Mouse (Mus musculus) gastrocnemius, postnatal 36 days (tissue): Measurements from ENCODE around the gene Hmg20b. TPM values are rescaled to one million over a fixed set of nuclear protein-coding genes. Genes with fewer than 3 reads are reported as not detected.
A peak's percentile ranks its signal among the peaks of the same experiment; 100 is the strongest.

Experiments used
- DNase-seq, 2 experiments: peaks; one replicate each; pipeline ENCODE4 v3.0.0; 2022
- intact Hi-C: fragments of 180-260 bp; cut with DNase I; formaldehyde crosslinking; loops from one replicate; pipeline ENCODE4 v1.15.1; 2025
- long read RNA-seq, 2 experiments: library from polyadenylated mRNA; stranded (forward); transcript quantifications; one replicate each; pipeline ENCODE4 v2.0.0; 2021
- total RNA-seq, 2 experiments: library from RNA; stranded (reverse); gene quantifications; 2 replicates each; pipeline ENCODE4 v1.2.3; 2021

Hmg20b gene
- total RNA-seq: 10 to 100 TPM; 19.7 to 20.9 TPM
- long read RNA-seq, experiment 1, transcript Hmg20b-201 (9 exons, 1,621 nt): major isoform, 16 of 42 reads
- long read RNA-seq, experiment 1, transcript Hmg20b-203 (10 exons, 1,540 nt): minor isoform, 5 of 42 reads
- long read RNA-seq, experiment 1, partial matches to known transcripts: 2 of 42 reads
- long read RNA-seq, experiment 1, other reads (novel, unspliced or antisense): 14 of 42 reads
- long read RNA-seq, experiment 2, transcript Hmg20b-201 (9 exons, 1,621 nt): major isoform, 17 of 35 reads
- long read RNA-seq, experiment 2, partial matches to known transcripts: 2 of 35 reads
- long read RNA-seq, experiment 2, other reads (novel, unspliced or antisense): 7 of 35 reads

DNA sequence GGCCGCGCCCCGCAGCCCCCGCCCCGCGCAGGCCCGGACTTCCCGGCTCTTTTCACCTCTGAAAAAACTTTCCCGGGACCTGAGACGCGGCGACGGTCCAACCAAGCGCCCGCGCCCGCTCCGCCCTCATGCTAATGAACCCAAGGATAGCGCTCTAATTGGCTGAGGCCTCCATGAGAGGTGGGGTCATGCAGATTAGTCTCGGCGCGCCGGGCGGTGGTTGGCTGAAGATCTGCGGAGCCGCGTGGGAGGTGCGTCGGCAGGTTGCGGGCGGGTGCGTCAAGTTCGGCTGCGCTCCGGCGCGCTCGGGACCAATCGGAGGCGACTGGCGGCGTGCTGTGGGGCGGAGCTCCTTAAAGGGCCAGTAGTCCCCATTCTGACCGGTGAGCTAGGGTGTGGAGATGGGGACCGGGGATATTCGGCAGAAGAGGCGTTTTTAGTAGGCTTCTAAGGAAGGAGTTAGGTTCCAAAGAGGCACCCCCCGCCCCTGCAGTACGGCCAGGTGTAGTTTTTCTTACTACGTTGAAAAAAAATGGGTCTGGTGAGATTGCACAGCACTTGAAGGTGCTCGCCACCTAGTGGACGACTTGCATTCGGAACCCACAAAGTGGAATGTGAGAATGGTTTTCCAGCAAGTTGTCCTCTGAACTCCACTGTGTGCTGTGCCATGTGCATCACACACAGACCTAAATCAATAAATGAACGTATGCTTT, at the start of gene Hmg20b:
Gene Hmg20b (minus strand): TSS at position 130 of the 713 bp plus-strand sequence.
- peak; percentile 96 to 100 for DNase-seq
- intact Hi-C loops: no loop called here

DNA sequence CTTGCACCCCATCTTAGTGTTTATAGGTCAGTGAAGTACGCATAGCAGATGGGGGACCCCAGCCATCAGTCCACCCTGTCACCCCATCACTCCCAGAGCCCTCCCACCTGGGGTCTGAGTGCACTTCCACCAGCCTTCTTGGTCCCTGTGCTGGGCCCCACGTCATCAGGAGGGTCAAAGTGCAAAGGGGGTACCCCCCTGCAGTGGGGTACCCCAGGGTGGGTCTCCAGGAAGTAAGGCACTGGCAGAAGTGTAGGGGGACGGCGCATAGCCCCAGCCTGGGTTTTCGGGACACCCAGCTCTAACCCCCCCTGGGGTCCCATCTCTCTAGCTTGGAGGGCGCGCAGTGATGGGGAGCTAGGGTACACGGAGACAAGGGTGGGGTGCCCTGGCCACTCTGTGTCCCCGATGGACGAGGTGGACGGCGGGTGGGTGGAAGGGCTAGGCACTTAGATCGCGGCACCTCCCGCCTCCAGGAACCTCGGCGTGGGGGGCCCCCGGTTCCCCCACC, 49.6 kb upstream of the Hmg20b start:
- intact Hi-C loops: no loop called here
- DNase-seq: no peak

DNA sequence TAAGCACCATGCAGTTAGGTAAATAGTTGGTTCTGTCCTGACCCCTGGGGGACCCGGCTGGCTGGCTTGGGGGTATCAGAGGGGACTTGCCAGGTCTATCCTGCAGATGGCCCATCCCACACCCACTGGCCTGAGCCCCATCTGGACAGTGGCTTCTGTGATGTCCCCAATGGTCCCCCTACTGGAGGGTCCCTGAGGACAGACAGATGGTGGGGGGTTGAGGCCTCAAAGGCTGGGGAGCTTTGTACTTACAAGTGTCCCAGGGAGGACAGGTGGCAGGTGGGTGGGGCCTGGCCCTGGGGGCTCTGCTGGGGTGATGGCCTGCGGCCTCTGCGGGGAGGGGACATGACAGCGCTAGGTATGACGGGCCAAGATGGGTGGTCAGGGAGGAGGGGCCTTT, 49.0 kb upstream of the Hmg20b start:
- intact Hi-C loops: no loop called here

DNA sequence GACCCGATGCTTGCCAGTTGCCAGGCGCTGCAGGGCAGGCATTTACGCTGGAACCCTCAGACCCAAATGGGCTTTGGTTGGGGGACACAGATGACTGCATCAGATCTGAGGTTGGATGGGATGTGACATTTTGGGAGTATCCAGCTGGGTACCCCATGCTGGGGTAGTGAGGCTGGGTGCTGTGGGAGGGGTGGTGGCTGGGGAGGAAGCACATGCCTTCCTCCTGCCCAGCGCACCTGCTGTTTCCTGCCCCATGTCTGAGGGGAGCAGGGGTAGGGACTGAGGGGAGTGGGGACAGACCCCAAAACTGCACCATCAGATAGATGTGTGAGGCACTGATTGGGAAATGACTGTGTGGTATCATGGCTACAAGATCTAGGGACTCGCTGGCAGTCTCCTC, 46.5 kb upstream of the Hmg20b start:
- DNase-seq: no peak
- intact Hi-C loops: no loop called here

More for the DNA sequence above, 49.0 kb upstream of the Hmg20b start:
- DNase-seq: no peak

DNA sequence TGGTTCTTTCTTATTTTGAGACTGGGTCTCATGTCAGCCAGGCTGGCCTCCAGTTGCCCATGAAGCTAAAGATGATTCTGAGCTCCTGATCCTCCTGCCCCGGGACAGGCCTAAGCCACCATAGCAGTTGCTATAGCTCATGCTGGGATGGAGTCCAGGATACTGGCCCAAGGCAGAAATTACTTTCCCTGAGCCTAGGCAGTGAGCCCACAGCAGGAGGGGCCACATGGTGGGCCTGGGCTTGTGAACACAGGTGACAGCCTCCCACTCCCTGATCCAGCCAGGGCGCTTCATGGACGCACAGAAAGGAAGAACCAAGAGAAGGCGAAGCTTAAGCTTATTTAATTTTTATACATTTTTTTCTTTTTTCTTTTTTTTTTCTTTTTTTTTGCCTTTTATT, 45.6 kb upstream of the Hmg20b start:
- intact Hi-C loops: no loop called here
- DNase-seq: no peak

DNA sequence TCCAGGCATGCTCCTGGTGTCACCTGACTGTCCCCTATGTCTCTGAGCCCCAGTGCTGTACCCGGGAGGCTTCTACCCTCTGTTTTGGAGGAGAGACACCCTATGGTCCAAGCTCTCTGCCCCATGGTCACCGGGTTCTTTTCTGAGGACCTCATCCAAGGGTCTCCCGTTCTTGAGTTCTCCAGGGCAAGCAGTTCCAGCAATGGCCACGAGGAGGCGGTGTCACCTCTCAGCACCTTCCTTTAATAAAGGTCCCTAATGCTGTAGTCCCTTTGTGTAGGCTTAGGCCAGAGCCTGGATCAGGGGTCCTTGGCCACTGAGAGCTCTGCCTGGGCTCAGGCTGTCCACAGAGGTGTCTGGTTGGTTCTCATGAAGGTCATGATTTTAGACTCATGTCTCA, 44.8 kb upstream of the Hmg20b start:
- DNase-seq: peak in 1 of 2 experiments; percentile 67
- intact Hi-C loops: no loop called here

DNA sequence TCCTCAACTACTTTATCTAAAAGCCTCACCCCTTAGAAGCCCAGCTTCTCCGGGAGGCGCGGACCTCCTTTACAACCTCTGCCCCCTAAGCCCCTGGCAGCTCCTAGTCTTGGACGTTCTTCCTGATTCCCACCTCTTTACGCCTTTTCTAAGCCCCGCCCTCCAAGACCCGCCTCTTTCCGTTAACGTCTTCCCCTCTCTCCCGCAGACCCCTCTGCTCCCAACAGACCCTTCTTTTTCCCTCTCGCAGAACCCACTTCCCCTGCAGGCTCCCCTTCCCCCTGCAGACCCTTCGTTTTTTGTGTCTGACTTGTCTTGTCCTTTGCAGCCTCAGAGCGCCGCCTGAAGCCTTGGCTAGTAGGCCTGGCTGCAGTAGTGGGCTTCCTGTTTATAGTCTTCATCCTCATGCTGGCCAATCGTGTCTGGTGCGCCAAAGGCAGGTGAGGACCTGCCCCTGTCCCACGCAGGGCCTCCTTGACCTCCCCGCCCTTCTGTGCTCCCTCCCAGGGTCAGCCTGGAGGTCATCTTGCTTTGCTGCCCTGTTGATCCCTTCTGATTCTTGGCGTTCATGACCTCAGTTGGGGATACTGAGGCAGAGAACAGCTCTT, 43.3 kb upstream of the Hmg20b start:
- intact Hi-C loops: loop anchor here (2.0 kb wide), 1 partner anchor 43 kb away; no protein-coding TSS in a partner anchor

DNA sequence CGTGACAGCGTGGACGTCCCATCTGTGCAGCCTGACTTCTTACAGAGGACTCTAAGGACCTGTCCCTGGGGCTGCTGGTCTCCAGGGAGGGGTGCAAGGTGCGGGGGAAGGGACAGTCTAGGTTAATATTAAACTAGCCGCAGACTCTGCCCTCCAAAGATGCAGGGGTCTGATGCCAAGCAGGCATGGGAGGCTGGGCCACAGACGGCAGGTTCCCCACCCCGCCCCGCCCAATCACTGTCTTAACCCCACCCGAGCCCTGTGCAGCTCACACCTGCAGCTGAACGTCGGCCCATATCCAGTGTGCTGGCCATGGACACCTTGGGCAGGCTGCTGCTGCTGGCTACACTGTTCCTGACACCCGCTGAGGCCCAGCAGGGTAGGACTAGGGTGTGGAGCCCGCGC, 42.5 kb upstream of the Hmg20b start, which contains the start of gene Smim24:
Gene Smim24 (plus strand): TSS at position 271 of the 405 bp plus-strand sequence.
- no peak for DNase-seq
- intact Hi-C loops: loop anchor here (2.0 kb wide), 1 partner anchor 44 kb away; no protein-coding TSS in a partner anchor

More for the DNA sequence above, 43.3 kb upstream of the Hmg20b start:
- DNase-seq: no peak

DNA sequence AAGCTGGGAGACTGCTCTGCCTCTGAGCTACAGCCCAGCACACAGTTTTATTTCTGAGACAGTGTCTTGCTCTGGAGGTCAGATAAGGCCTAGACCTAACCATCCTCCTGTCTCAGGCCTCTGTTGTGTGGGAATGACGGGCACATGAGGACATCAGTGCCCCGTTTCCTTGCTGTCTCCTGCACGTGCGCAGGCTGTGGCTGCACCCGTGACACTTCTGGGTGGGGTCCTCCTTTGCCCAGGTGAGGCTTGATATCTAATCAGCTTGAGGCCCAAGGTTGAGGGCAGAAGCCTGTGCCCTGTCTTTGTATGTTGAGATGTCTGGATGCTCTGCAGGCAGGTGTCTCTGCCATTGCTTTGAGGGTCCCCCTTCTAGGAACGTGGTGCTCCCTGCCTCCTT, 42.0 kb upstream of the Hmg20b start:
- intact Hi-C loops: loop anchor here (2.0 kb wide), 1 partner anchor 45 kb away; no protein-coding TSS in a partner anchor
- DNase-seq: no peak

DNA sequence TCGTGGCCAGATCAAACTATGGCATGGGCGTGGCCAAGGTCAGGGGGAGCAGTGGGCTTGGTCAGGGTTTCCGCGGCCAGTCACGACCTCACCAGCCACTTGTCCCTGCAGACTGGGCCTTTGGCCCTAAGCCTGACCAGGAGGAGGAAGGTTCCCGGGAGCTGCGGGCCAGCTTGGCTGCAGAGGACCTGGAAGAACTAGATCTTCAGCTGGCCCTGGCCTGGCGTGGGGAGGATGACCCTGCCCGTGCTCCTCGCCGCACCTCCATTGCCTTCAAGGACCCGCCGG, 40.3 kb upstream of the Hmg20b start:
- intact Hi-C loops: loop anchor here (2.0 kb wide), 1 partner anchor 60 kb away; no protein-coding TSS in a partner anchor
- no peak for DNase-seq

DNA sequence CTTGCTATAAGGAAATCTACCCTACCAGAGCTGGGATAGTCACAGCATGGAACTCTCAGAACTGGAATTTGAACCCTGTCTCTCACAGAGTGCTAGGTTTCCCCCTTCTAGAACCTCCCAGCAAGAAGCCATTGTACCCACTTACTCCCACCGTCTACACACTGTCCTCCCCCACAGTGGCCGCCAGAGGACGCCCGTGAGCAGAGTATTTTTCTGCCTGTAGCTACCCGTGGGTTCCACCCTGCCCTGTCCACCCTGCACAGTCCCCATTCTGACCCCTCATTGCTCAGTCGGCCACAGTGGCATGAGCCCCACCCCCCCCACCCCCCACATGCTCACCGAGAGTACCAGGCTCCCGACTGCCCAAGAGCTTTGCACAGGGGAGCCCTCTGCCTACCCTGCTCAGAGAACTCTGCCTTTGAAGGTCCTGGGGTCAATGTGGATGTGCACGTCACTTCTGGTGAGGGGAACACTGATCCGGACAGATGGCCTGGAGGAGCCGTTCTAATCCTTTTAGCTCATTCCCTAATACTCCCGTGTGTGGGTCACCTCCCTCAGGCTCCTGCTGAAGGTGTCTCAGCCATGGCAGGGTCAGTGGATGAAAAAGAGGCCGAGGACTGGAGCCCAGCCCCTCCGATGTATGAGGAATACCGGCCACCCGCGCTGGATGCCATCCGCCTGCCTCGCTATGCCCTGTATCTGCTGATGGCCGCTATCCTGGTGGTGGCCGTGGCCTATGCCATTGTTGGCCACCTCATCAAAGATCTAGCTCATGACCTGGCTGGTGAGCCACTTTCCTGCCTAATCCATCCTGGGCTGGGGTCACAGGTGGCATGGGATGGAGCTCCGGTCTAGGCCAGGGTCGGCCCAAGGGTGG, 39.8 kb upstream of the Hmg20b start:
- DNase-seq: peak; percentile 68 to 79

DNA sequence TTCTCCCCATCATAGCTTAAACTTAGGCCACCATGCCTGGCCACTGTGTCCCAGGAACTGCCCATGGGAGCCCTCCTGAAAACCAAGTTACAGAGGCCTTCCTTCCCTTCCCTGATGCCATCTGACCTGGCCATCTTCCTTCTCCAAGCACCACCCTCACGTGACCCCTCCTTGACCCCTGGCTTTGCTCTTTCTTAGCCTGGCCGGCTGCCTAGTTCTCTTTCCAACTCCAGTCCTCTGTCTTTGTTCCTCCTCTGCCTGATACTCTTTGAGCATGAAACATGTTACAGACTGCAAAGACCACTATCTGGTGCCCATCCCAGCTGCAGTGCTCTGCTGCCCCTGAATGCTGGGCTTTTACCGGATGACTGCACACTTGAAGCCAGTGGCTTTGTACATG, 39.1 kb upstream of the Hmg20b start:
- no peak for DNase-seq
- intact Hi-C loops: no loop called here

More for the DNA sequence above, 39.8 kb upstream of the Hmg20b start:
- intact Hi-C loops: loop anchor here (2.0 kb wide), 1 partner anchor 61 kb away; no protein-coding TSS in a partner anchor

DNA sequence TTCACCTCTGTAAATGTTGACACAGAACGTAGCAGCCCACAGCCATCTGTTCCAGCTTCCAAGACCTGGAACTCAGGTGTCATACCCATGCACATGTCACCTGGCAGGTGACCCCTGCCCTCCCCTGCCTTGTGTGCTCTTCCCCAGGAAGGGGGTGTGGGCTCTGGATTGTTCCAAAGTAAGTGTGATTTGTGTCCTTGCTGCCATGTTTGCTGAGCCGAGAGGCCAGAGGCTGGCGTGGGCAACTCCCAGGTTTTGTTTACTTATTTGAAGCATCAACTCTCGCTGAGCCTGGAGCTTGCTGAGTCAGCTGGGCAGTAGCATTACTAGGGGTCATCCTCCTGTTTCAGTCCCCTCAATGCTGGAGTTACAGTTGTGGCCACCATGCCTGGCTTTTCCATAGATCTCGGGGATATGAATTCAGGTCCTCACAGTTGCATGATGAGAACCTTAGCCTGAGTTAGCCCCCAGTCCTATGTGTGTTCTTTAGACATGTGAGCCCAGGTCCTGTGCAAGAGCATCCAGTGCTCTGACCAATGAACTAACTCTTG, 38.3 kb upstream of the Hmg20b start, which contains the start of gene Gm48552:
Gene Gm48552 (plus strand): TSS at position 501 of the 551 bp plus-strand sequence.
- intact Hi-C loops: no loop called here

DNA sequence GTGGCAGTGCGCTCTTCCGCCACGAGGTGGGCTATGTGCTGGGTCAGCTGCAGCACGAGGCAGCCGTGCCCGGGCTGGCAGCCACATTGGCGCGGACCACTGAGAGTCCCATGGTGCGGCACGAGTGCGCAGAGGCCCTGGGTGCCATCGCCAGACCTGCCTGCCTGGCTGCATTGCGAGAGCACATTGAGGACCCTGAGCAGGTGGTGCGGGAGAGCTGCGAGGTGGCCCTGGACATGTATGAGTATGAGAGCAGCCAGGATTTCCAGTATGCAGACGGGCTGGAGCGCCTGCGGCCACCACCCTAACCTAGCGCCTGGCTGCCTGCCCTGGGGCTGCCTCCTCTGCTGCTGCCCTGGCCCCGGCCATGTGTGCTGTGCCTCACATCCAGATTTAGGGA, 37.4 kb upstream of the Hmg20b start:
- intact Hi-C loops: no loop called here

More for the DNA sequence above, 38.3 kb upstream of the Hmg20b start, which contains the start of gene Gm48552:
- no peak for DNase-seq

DNA sequence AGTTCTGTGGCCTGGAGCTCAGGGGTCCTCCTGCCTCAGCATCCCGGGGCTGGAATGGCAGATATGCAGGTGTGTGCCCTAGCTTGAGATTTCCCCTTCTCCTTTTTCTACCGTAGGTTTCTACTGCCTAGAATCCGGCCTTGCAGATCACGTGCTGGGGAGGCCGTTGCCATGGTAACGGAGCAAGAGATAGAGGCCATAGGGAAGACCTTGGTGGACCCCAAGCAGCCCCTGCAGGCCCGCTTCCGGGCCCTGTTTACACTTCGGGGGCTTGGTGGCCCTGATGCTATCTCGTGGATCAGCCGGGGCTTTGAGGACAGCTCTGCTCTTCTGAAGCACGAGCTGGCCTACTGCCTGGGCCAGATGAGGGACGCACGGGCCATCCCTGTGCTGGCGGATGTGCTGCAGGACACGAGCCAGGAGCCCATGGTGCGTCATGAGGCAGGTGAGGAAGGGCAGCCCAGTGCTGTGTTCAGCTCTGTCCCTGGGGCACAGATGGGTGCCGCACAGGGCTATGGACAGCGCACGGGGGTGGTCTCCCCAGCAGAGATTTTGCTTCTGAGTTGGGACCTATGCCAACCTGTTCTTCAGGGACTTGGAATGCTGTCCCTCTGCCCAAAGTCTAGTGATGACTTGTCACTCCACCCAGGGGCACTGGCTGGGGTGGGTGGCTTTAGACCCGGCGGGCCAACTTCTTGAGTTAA, 35.5 kb upstream of the Hmg20b start:
- intact Hi-C loops: no loop called here
- no peak for DNase-seq

More for the DNA sequence above, 37.4 kb upstream of the Hmg20b start:
- DNase-seq: no peak

DNA sequence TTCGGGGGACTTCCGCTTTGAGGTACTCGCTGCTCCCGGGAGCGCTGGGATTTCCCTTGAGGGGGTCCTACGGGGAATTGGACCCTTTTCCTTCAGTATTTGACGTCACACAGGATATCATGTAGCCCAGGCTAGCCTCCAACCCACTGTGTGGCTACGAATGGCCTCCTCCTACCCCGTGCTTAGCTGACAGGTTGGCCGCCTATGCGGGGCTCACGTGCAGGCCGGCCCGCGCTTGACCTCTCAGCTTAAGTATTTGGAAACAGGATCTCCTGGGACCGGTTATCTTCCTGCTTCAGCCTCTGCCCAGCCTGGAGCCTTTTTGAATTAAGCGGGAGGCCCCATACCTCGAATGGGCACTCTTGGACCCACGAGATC, 34.3 kb upstream of the Hmg20b start:
- DNase-seq: no peak
- intact Hi-C loops: no loop called here

DNA sequence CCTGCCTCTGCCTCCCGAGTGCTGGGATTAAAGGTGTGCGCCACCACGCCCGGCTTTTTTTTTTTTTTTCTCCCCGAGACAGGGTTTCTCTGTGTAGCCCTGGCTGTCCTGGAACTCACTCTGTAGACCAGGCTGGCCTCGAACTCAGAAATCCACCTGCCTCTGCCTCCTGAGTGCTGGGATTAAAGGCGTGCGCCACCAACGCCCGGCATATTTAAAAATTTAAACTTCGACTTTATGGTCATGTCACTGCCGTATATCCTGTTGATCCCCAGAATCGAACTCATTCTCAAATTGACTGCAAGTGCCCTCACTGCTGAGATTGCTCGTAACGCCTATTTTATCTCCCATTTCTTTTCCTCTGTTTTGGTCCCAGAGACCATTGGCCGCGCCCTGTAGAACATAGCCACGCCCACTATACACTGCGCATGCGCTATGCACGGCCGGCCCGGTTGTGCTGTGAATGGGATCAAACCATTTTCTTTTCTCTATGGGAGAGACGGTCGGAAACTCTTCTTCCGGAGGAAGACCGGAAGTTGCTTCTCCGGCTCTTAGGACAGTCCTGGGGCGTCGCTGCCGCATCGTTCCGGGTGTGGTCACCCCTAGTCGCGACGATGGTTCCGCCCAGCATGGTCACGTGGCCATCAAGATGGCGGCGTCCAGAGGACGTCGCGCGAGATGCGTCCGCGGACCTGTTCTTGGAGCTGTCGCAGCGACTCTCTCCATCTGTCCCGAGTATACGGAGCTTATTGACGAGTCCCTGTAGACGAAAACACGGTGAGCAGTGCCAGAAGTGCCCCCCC, 33.7 kb upstream of the Hmg20b start, which contains the start of the genes Dohh and Gm48551:
Gene Dohh (plus strand): TSS at position 627 of the 803 bp plus-strand sequence.
Gene Gm48551 (plus strand): TSS at position 665 of the 803 bp plus-strand sequence.
- intact Hi-C loops: no loop called here
- DNase-seq: peak; percentile 98 to 99

DNA sequence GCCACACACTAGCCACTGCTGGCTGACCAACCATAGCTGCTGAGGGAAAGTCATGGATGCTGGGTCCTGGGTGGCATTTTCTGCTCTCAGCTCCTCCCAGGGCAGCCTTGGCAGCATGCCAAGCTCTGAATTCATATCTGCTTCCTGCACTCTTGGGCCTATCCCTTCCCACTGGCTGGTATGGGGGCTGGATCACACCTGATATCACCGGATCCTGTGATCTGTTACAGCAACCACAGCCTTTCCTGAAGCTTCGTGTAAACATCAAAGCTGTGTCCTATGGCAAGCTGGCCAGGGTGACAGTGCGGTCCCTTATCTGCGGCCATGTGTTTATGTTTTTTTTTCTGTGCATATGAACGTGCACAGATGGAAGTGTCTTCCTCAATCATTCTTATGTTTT, 31.8 kb upstream of the Hmg20b start:
- intact Hi-C loops: no loop called here
- no peak for DNase-seq
